Mouse (Mus musculus) G1E (cell line): ENCODE data around the gene Cenpf.

Experiments used
- CTCF ChIP-seq: IDR thresholded peaks from 2 replicates; pipeline ENCODE4 v1.5.1; 2012; ENCODE audit warnings: low read depth, low read length, inconsistent platforms, mixed read lengths
- GATA1 ChIP-seq: IDR thresholded peaks from 2 replicates; pipeline ENCODE4 v1.6.1; 2012; ENCODE audit warnings: borderline replicate concordance, low read length, inconsistent platforms, mixed read lengths
- GATA2 ChIP-seq: IDR thresholded peaks from 2 replicates; pipeline ENCODE4 v1.6.1; 2012; ENCODE audit warnings: low read depth, low read length, inconsistent platforms, borderline replicate concordance
- TAL1 ChIP-seq: conservative IDR thresholded peaks from 2 replicates; pipeline ENCODE4 v1.6.1; 2012; ENCODE audit warnings: low read depth, low read length, inconsistent platforms, mixed read lengths

- TF ChIP-seq GATA1 (no peak), CTCF (no peak), GATA2 (no peak), TAL1 (no peak)
Measured at GRCm38 (mm10) chr1:189731697-189732096, 43.8 kb upstream of the Cenpf start.
